In genomic region chr16:58671212-58671985, GRCm38 (mm10) we compare ENCODE assay signal across 1 mouse cellular context.
A peak's percentile ranks its signal among the peaks of the same experiment; 100 is the strongest.
TF ChIP-seq lines count a peak whose summit lies in the region.

No protein-coding gene starts in this region.

TF ChIP-seq in CH12.LX, 34 proteins besides CTCF, POLR2A, EP300 and RAD21 (continued from another document):
- TF ChIP-seq CHD1 (IDR thresholded peaks at IDR 0.05; ENCODE audit: low read depth, low read length): peak; percentile 67; the same call in 1 of the 2 replicates
- TF ChIP-seq SIN3A (IDR thresholded peaks at IDR 0.05; ENCODE audit: low read length): peak; percentile 63
